Mouse (Mus musculus): Measurements from ENCODE around the gene Htr1a.

Gene Htr1a

GRCm38 (mm10) chr13:105443339-105443738 lies at the start of gene Htr1a:
Gene Htr1a (plus strand): TSS chr13:105443639.
- no peak for DNase-seq (ENCODE audit: low read depth, low spot score)

- no peak for DNase-seq (ENCODE audit: low read depth, low spot score)
Measured at GRCm38 (mm10) chr13:105411535-105412326, 31.7 kb upstream of the Htr1a start.

GRCm38 (mm10) chr13:105412327-105412722 lies 31.1 kb upstream of the Htr1a start:
- DNase-seq (ENCODE audit: low read depth, low spot score), result no peak

- DNase-seq (ENCODE audit: low read depth, low spot score), result no peak
Measured at GRCm38 (mm10) chr13:105433141-105433540, 10.3 kb upstream of the Htr1a start.

GRCm38 (mm10) chr13:105433630-105434029 lies 9.8 kb upstream of the Htr1a start:
- DNase-seq (ENCODE audit: low read depth, low spot score), result no peak

GRCm38 (mm10) chr13:105442576-105442975 lies 863 bp upstream of the Htr1a start:
- no peak for DNase-seq (ENCODE audit: low read depth, low spot score)

GRCm38 (mm10) chr13:105443871-105444237 lies 415 bp downstream of the Htr1a start:
- DNase-seq (ENCODE audit: low read depth, low spot score), result no peak

- no peak for DNase-seq (ENCODE audit: low read depth, low spot score)
Measured at GRCm38 (mm10) chr13:105444238-105444894, 927 bp downstream of the Htr1a start.

GRCm38 (mm10) chr13:105444895-105445281 lies 1.4 kb downstream of the Htr1a start:
- DNase-seq (ENCODE audit: low read depth, low spot score), result no peak

GRCm38 (mm10) chr13:105446239-105446638 lies 2.8 kb downstream of the Htr1a start:
- no peak for DNase-seq (ENCODE audit: low read depth, low spot score)

GRCm38 (mm10) chr13:105447695-105448094 lies 4.3 kb downstream of the Htr1a start:
- no peak for DNase-seq (ENCODE audit: low read depth, low spot score)

- DNase-seq (ENCODE audit: low read depth, low spot score), result no peak
Measured at GRCm38 (mm10) chr13:105451536-105451935, 8.1 kb downstream of the Htr1a start.
